Comparison of ENCODE assay signal across 14 mouse cellular contexts in genomic region chr4:141999494-142000074, GRCm38 (mm10). TPM values are rescaled to one million over a fixed set of nuclear protein-coding genes. Genes with fewer than 3 reads are reported as not detected.
A peak's percentile ranks its signal among the peaks of the same experiment; 100 is the strongest.
DNase-seq lines count a peak whose midpoint lies in the region; ATAC-seq and TF ChIP-seq lines count a peak whose summit lies in the region.
"Had no signal": no experiment of that assay in that cellular context is flagged by ENCODE, and none has a peak within 500 bp of the region (broad histone marks: within the 10 kb centered on the region; RNA-seq: fewer than 3 reads in every experiment).

No protein-coding gene starts in this region.

- H3K9ac ChIP-seq in lung, embryonic 16.5 days (ENCODE audit: low read length) = no peak overlapping the region
- H3K9ac ChIP-seq in liver, embryonic 13.5 days = no peak overlapping the region
- H3K9ac ChIP-seq in stomach, postnatal 0 days (ENCODE audit: low read length) = no peak overlapping the region
- H3K9ac ChIP-seq: neural tube, embryonic 15.5 days had no signal

- TF ChIP-seq POLR2A in lung, adult 2 months (IDR thresholded peaks at IDR 0.05; ENCODE audit: borderline replicate concordance, extremely low read depth, low read depth, low read length) = no peak

- no peaks in the 10 kb centered on the region for H3K36me3 ChIP-seq in lung, embryonic 16.5 days (ENCODE audit: control insufficient read depth, insufficient read depth, low read length)
- no peaks in the 10 kb centered on the region for H3K36me3 ChIP-seq in liver, embryonic 13.5 days
- H3K36me3 ChIP-seq in stomach, postnatal 0 days (ENCODE audit: control insufficient read depth, insufficient read depth, low read length) = no peaks in the 10 kb centered on the region
- H3K36me3 ChIP-seq: forebrain, embryonic 10.5 days; neural tube, embryonic 15.5 days had no signal

- DNase-seq in lung, adult 2 months = no peak
- peak; percentile 85 for DNase-seq in kidney, adult 9 months
- DNase-seq in liver, embryonic 13.5 days = no peak
- DNase-seq in stomach, postnatal 0 days (ENCODE audit: low spot score) = peak; percentile 76
- no peak for DNase-seq in thymus, adult 18-20 months
- no peak for DNase-seq in adrenal gland, adult (ENCODE audit: inconsistent age in 2 of 2, low spot score in 1 of 2)
- no peak for DNase-seq in natural killer cell, adult 2 months (ENCODE audit: low spot score in 2 of 2)
- DNase-seq: B cell, adult 2 months; cerebellum, adult 9-10 months; gastrocnemius, postnatal 25 days had no signal

- 0 out of 2 replicates have a peak, but pooled peaks have one; percentile 37 for ATAC-seq in lung, embryonic 16.5 days (ENCODE audit: low read depth)
- ATAC-seq in liver, embryonic 13.5 days (ENCODE audit: low read depth) = peak; percentile 24; the same call in 1 of the 2 replicates
- peak; percentile 84 for ATAC-seq in stomach, postnatal 0 days (ENCODE audit: low FRiP score, low TSS enrichment)
- ATAC-seq: hindbrain, embryonic 16.5 days had no signal

- no peaks in the 10 kb centered on the region for H3K9me3 ChIP-seq in lung, embryonic 16.5 days (ENCODE audit: control insufficient read depth, low read length)
- H3K9me3 ChIP-seq in liver, embryonic 13.5 days (replicated peaks) = no peaks in the 10 kb centered on the region
- H3K9me3 ChIP-seq in stomach, postnatal 0 days (ENCODE audit: control insufficient read depth, low read length) = no peaks in the 10 kb centered on the region
- H3K9me3 ChIP-seq: forebrain, embryonic 10.5 days; neural tube, embryonic 15.5 days had no signal

- H3K27ac ChIP-seq in lung, embryonic 16.5 days (ENCODE audit: low read length) = peak overlapping the region; percentile 77
- H3K27ac ChIP-seq in liver, embryonic 13.5 days = peak overlapping the region; percentile 62
- peak overlapping the region; percentile 83 for H3K27ac ChIP-seq in stomach, postnatal 0 days (replicated peaks)
- H3K27ac ChIP-seq: forebrain, embryonic 10.5 days; neural tube, embryonic 15.5 days had no signal

- 39% methylated on average over 7 of the region's 7 CpGs for WGBS in lung, embryonic 16.5 days
- 46% methylated on average over 7 of the region's 7 CpGs for WGBS in lung, adult 2 months
- 34% methylated on average over 7 of the region's 7 CpGs for WGBS in liver, embryonic 13.5 days (ENCODE audit: insufficient replicate concordance)
- WGBS in stomach, postnatal 0 days = 39% methylated on average over 7 of the region's 7 CpGs

- peaks cover 8% of the 10 kb centered on the region; the same call in 1 of the 2 replicates for H3K4me1 ChIP-seq in lung, embryonic 16.5 days (replicated peaks; ENCODE audit: control insufficient read depth, insufficient read depth, low read length)
- no peaks in the 10 kb centered on the region for H3K4me1 ChIP-seq in lung, adult 2 months (ENCODE audit: control insufficient read depth, insufficient read depth, low read length)
- H3K4me1 ChIP-seq in liver, embryonic 13.5 days (replicated peaks) = peaks cover 17% of the 10 kb centered on the region
- H3K4me1 ChIP-seq in stomach, postnatal 0 days (replicated peaks; ENCODE audit: control insufficient read depth, insufficient read depth) = no peaks in the 10 kb centered on the region

- H3K27me3 ChIP-seq in lung, embryonic 16.5 days (ENCODE audit: control insufficient read depth, insufficient read depth, low read depth, low read length) = no peaks in the 10 kb centered on the region
- no peaks in the 10 kb centered on the region for H3K27me3 ChIP-seq in liver, embryonic 13.5 days
- no peaks in the 10 kb centered on the region for H3K27me3 ChIP-seq in stomach, postnatal 0 days (ENCODE audit: control insufficient read depth, insufficient read depth, low read length)
- H3K27me3 ChIP-seq: neural tube, embryonic 15.5 days had no signal

- H3K4me3 ChIP-seq in lung, embryonic 16.5 days (ENCODE audit: low read length) = no peak overlapping the region
- H3K4me3 ChIP-seq in lung, adult 2 months (replicated peaks; ENCODE audit: extremely low read depth, low read depth, low read length) = no peak overlapping the region
- no peak overlapping the region for H3K4me3 ChIP-seq in liver, embryonic 13.5 days (replicated peaks)
- no peak overlapping the region for H3K4me3 ChIP-seq in stomach, postnatal 0 days (ENCODE audit: low read depth, low read length)
- H3K4me3 ChIP-seq: forebrain, embryonic 10.5 days; neural tube, embryonic 15.5 days had no signal

- no peak for TF ChIP-seq CTCF in lung, adult 2 months (IDR thresholded peaks at IDR 0.05; ENCODE audit: insufficient read depth, low read length)
- no peak for TF ChIP-seq CTCF in stomach, postnatal 0 days (IDR thresholded peaks at IDR 0.05; ENCODE audit: low read depth)

- no peak for TF ChIP-seq EP300 in stomach, postnatal 0 days (optimal IDR thresholded peaks at IDR 0.05)

- H3K4me2 ChIP-seq in lung, embryonic 16.5 days (ENCODE audit: low read depth, low read length) = no peak overlapping the region
- no peak overlapping the region for H3K4me2 ChIP-seq in liver, embryonic 13.5 days
- H3K4me2 ChIP-seq in stomach, postnatal 0 days (replicated peaks; ENCODE audit: low read depth) = no peak overlapping the region
- H3K4me2 ChIP-seq: neural tube, embryonic 15.5 days had no signal

RNA-seq across cellular contexts. Expression of gene Fhad1, which starts 15.3 kb away (rescaled TPM):
- polyA plus RNA-seq in lung, embryonic 16.5 days (2015; fragmentation: Nextera tagmentation; extraction: Ambion mirVana) = 3.2 and 3.3 TPM in 2 replicates
- polyA plus RNA-seq in lung, adult 2 months (2012; rRNA removed) = 6.9 and 7.9 TPM in 2 replicates
- polyA plus RNA-seq in liver, embryonic 13.5 days (2015; fragmentation: Nextera tagmentation; extraction: Ambion mirVana) = 0.32 and 0.41 TPM in 2 replicates
- polyA plus RNA-seq in stomach, postnatal 0 days (2015; fragmentation: Nextera tagmentation; extraction: Ambion mirVana) = 4.9 and 6.0 TPM in 2 replicates

Comparison
In these comparisons a context has a peak if more than half of its experiments do, and no peak if none do; other contexts are left out.
1. ATAC-seq: peak in every context shown above with its lines; median percentile 84 in stomach, postnatal 0 days; 37 in lung, embryonic 16.5 days; 24 in liver, embryonic 13.5 days.
2. DNase-seq: peak in kidney, adult 9 months (single experiment) and stomach, postnatal 0 days (single experiment); none in lung, adult 2 months (single experiment), liver, embryonic 13.5 days (single experiment), thymus, adult 18-20 months (0 of 2), adrenal gland, adult (0 of 2) and natural killer cell, adult 2 months (0 of 2).
3. Peak in every context shown above with its lines, with median percentiles within 50 percentile points of each other: H3K27ac ChIP-seq.